ENCODE assay signal across 8 mouse cellular contexts in genomic region chr19:42128052-42128740, GRCm38 (mm10). TPM values are rescaled to one million over a fixed set of nuclear protein-coding genes. Genes with fewer than 3 reads are reported as not detected.
DNase-seq lines count a peak whose midpoint lies in the region; ATAC-seq and TF ChIP-seq lines count a peak whose summit lies in the region.

No protein-coding gene starts in this region.

- H3K36me3 ChIP-seq in kidney, postnatal 0 days (ENCODE audit: insufficient read depth, low read length) = 0 out of 2 replicates have a peak, but pooled peaks cover 9% of the 10 kb centered on the region
- H3K36me3 ChIP-seq in hindbrain, embryonic 13.5 days = peaks cover 23% of the 10 kb centered on the region
- H3K36me3 ChIP-seq in midbrain, embryonic 13.5 days = peaks cover 17% of the 10 kb centered on the region

- no peak for DNase-seq in kidney, postnatal 0 days (ENCODE audit: low spot score)
- DNase-seq in kidney, postnatal 4 days = no peak
- DNase-seq in thymus, postnatal 36 days = no peak
- no peak for DNase-seq in MN1 (ENCODE audit: low spot score)

- TF ChIP-seq CTCF in kidney, postnatal 0 days (IDR thresholded peaks at IDR 0.05; ENCODE audit: low read depth) = no peak
- TF ChIP-seq CTCF in bone marrow macrophage, adult 2 months (IDR thresholded peaks at IDR 0.05; ENCODE audit: low read depth, low read length) = no peak

- ATAC-seq in kidney, postnatal 0 days (replicated peaks; ENCODE audit: low FRiP score, low read depth) = no peak; the same call in 1 of the 2 replicates
- ATAC-seq in hindbrain, embryonic 13.5 days (ENCODE audit: low FRiP score) = no peak; the same call in 1 of the 2 replicates
- peak; percentile 1; the same call in 1 of the 2 replicates for ATAC-seq in midbrain, embryonic 13.5 days
- ATAC-seq in megakaryocyte progenitor cell, adult 5-6 weeks (replicated peaks; ENCODE audit: poor library complexity) = no peak

- H3K4me3 ChIP-seq in kidney, postnatal 0 days (replicated peaks; ENCODE audit: low read depth, low read length) = peak overlapping the region; percentile 56
- H3K4me3 ChIP-seq in bone marrow macrophage, adult 2 months (ENCODE audit: insufficient read depth, low read length) = peak overlapping the region; percentile 77
- peak overlapping the region; percentile 55 for H3K4me3 ChIP-seq in hindbrain, embryonic 13.5 days
- peak overlapping the region; percentile 60 for H3K4me3 ChIP-seq in midbrain, embryonic 13.5 days (replicated peaks)

- 6% methylated on average over 23 of the region's 23 CpGs for WGBS in kidney, postnatal 0 days
- 7% methylated on average over 23 of the region's 23 CpGs for WGBS in hindbrain, embryonic 13.5 days
- WGBS in midbrain, embryonic 13.5 days = 5% methylated on average over 23 of the region's 23 CpGs

- H3K9ac ChIP-seq in kidney, postnatal 0 days (ENCODE audit: low read depth, low read length) = peak overlapping the region; percentile 70
- H3K9ac ChIP-seq in hindbrain, embryonic 13.5 days = peak overlapping the region; percentile 81
- peak overlapping the region; percentile 73 for H3K9ac ChIP-seq in midbrain, embryonic 13.5 days (replicated peaks)

- no peaks in the 10 kb centered on the region; the same call in 1 of the 2 replicates for H3K4me1 ChIP-seq in kidney, postnatal 0 days (replicated peaks; ENCODE audit: insufficient read depth, low read length)
- H3K4me1 ChIP-seq in bone marrow macrophage, adult 2 months (ENCODE audit: control insufficient read depth, insufficient read depth, low read length) = peaks cover 41% of the 10 kb centered on the region
- peaks cover 22% of the 10 kb centered on the region for H3K4me1 ChIP-seq in hindbrain, embryonic 13.5 days (replicated peaks)
- H3K4me1 ChIP-seq in midbrain, embryonic 13.5 days (replicated peaks) = peaks cover 19% of the 10 kb centered on the region

- H3K27ac ChIP-seq in kidney, postnatal 0 days = peak overlapping the region; percentile 84
- H3K27ac ChIP-seq in bone marrow macrophage, adult 2 months (ENCODE audit: insufficient read depth, low read depth, low read length) = peak overlapping the region; percentile 33; the same call in 1 of the 2 replicates
- peak overlapping the region; percentile 71 for H3K27ac ChIP-seq in hindbrain, embryonic 13.5 days
- no peak overlapping the region for H3K27ac ChIP-seq in midbrain, embryonic 13.5 days

- no peaks in the 10 kb centered on the region for H3K27me3 ChIP-seq in kidney, postnatal 0 days (ENCODE audit: insufficient read depth, low read length)
- H3K27me3 ChIP-seq in hindbrain, embryonic 13.5 days = peaks cover 27% of the 10 kb centered on the region
- peaks cover 13% of the 10 kb centered on the region for H3K27me3 ChIP-seq in midbrain, embryonic 13.5 days

- TF ChIP-seq POLR2A in bone marrow macrophage, adult 2 months (IDR thresholded peaks at IDR 0.05; ENCODE audit: borderline replicate concordance, low read depth, low read length) = no peak

- peak overlapping the region; percentile 82 for H3K4me2 ChIP-seq in kidney, postnatal 0 days (ENCODE audit: low read length)
- peak overlapping the region; percentile 95 for H3K4me2 ChIP-seq in hindbrain, embryonic 13.5 days
- H3K4me2 ChIP-seq in midbrain, embryonic 13.5 days (replicated peaks) = peak overlapping the region; percentile 93

- no peaks in the 10 kb centered on the region for H3K9me3 ChIP-seq in kidney, postnatal 0 days (replicated peaks; ENCODE audit: low read length)
- H3K9me3 ChIP-seq in hindbrain, embryonic 13.5 days = no peaks in the 10 kb centered on the region
- no peaks in the 10 kb centered on the region for H3K9me3 ChIP-seq in midbrain, embryonic 13.5 days

RNA-seq across cellular contexts. Expression of gene Avpi1, which starts 0.7 kb away (rescaled TPM):
- 37.1 and 37.9 TPM in 2 replicates for polyA plus RNA-seq in kidney, postnatal 0 days (2015; fragmentation: Nextera tagmentation; extraction: Ambion mirVana)
- polyA plus RNA-seq in bone marrow macrophage, adult 2 months (2012; ENCODE audit: insufficient read depth, insufficient read length, missing spikeins) = 16.9 and 21.3 TPM in 2 replicates
- polyA plus RNA-seq in hindbrain, embryonic 13.5 days (2015; fragmentation: Nextera tagmentation; extraction: Ambion mirVana) = 6.4 and 8.6 TPM in 2 replicates
- polyA plus RNA-seq in midbrain, embryonic 13.5 days (2015; fragmentation: Nextera tagmentation; extraction: Ambion mirVana) = 4.9 and 5.1 TPM in 2 replicates
- 5.0 and 7.3 TPM in 2 replicates for total RNA-seq in megakaryocyte progenitor cell, adult 5-6 weeks (2015)
- total RNA-seq in megakaryocyte progenitor cell, adult 5-6 weeks (2017) = 4.9 and 5.4 TPM in 2 replicates

RNA-seq across cellular contexts. Expression of gene Marveld1, which starts 19.0 kb away (rescaled TPM):
- 12.5 and 18.9 TPM in 2 replicates for polyA plus RNA-seq in kidney, postnatal 0 days (2015; fragmentation: Nextera tagmentation; extraction: Ambion mirVana)
- 32.4 TPM in 2 replicates for polyA plus RNA-seq in bone marrow macrophage, adult 2 months (2012; ENCODE audit: insufficient read depth, insufficient read length, missing spikeins)
- 1.5 and 1.7 TPM in 2 replicates for polyA plus RNA-seq in hindbrain, embryonic 13.5 days (2015; fragmentation: Nextera tagmentation; extraction: Ambion mirVana)
- 1.1 and 1.7 TPM in 2 replicates for polyA plus RNA-seq in midbrain, embryonic 13.5 days (2015; fragmentation: Nextera tagmentation; extraction: Ambion mirVana)
- 14.4 and 14.9 TPM in 2 replicates for total RNA-seq in megakaryocyte progenitor cell, adult 5-6 weeks (2015)
- total RNA-seq in megakaryocyte progenitor cell, adult 5-6 weeks (2017) = 15.0 and 18.8 TPM in 2 replicates

RNA-seq across cellular contexts. Expression of gene Zfyve27, which starts 35.6 kb away (rescaled TPM):
- polyA plus RNA-seq in kidney, postnatal 0 days (2015; fragmentation: Nextera tagmentation; extraction: Ambion mirVana) = 19.9 and 20.3 TPM in 2 replicates
- 30.7 and 32.3 TPM in 2 replicates for polyA plus RNA-seq in bone marrow macrophage, adult 2 months (2012; ENCODE audit: insufficient read depth, insufficient read length, missing spikeins)
- 55.3 and 58.7 TPM in 2 replicates for polyA plus RNA-seq in hindbrain, embryonic 13.5 days (2015; fragmentation: Nextera tagmentation; extraction: Ambion mirVana)
- 55.8 and 57.6 TPM in 2 replicates for polyA plus RNA-seq in midbrain, embryonic 13.5 days (2015; fragmentation: Nextera tagmentation; extraction: Ambion mirVana)
- 10.7 and 13.6 TPM in 2 replicates for total RNA-seq in megakaryocyte progenitor cell, adult 5-6 weeks (2015)
- 26.9 and 30.5 TPM in 2 replicates for total RNA-seq in megakaryocyte progenitor cell, adult 5-6 weeks (2017)

RNA-seq across cellular contexts. Expression of gene Pi4k2a, which starts 37.9 kb away (rescaled TPM):
- 31.9 and 33.2 TPM in 2 replicates for polyA plus RNA-seq in kidney, postnatal 0 days (2015; fragmentation: Nextera tagmentation; extraction: Ambion mirVana)
- 42.6 and 44.6 TPM in 2 replicates for polyA plus RNA-seq in bone marrow macrophage, adult 2 months (2012; ENCODE audit: insufficient read depth, insufficient read length, missing spikeins)
- 27.0 and 27.9 TPM in 2 replicates for polyA plus RNA-seq in hindbrain, embryonic 13.5 days (2015; fragmentation: Nextera tagmentation; extraction: Ambion mirVana)
- 23.6 and 29.9 TPM in 2 replicates for polyA plus RNA-seq in midbrain, embryonic 13.5 days (2015; fragmentation: Nextera tagmentation; extraction: Ambion mirVana)
- 8.9 and 9.4 TPM in 2 replicates for total RNA-seq in megakaryocyte progenitor cell, adult 5-6 weeks (2015)
- total RNA-seq in megakaryocyte progenitor cell, adult 5-6 weeks (2017) = 5.5 and 7.4 TPM in 2 replicates

RNA-seq across cellular contexts. Expression of gene Morn4, which starts 42.0 kb away (rescaled TPM):
- polyA plus RNA-seq in kidney, postnatal 0 days (2015; fragmentation: Nextera tagmentation; extraction: Ambion mirVana) = 22.2 and 24.6 TPM in 2 replicates
- polyA plus RNA-seq in bone marrow macrophage, adult 2 months (2012; ENCODE audit: insufficient read depth, insufficient read length, missing spikeins) = 1.3 and 1.4 TPM in 2 replicates
- 125 TPM in 2 replicates for polyA plus RNA-seq in hindbrain, embryonic 13.5 days (2015; fragmentation: Nextera tagmentation; extraction: Ambion mirVana)
- polyA plus RNA-seq in midbrain, embryonic 13.5 days (2015; fragmentation: Nextera tagmentation; extraction: Ambion mirVana) = 128 TPM in 2 replicates
- 0.67 and 1.4 TPM in 2 replicates for total RNA-seq in megakaryocyte progenitor cell, adult 5-6 weeks (2015)
- total RNA-seq in megakaryocyte progenitor cell, adult 5-6 weeks (2017) = 0.30 and 0.54 TPM in 2 replicates
